Mouse (Mus musculus): Measurements from ENCODE around the gene Gjc2.

Gene Gjc2

DNA sequence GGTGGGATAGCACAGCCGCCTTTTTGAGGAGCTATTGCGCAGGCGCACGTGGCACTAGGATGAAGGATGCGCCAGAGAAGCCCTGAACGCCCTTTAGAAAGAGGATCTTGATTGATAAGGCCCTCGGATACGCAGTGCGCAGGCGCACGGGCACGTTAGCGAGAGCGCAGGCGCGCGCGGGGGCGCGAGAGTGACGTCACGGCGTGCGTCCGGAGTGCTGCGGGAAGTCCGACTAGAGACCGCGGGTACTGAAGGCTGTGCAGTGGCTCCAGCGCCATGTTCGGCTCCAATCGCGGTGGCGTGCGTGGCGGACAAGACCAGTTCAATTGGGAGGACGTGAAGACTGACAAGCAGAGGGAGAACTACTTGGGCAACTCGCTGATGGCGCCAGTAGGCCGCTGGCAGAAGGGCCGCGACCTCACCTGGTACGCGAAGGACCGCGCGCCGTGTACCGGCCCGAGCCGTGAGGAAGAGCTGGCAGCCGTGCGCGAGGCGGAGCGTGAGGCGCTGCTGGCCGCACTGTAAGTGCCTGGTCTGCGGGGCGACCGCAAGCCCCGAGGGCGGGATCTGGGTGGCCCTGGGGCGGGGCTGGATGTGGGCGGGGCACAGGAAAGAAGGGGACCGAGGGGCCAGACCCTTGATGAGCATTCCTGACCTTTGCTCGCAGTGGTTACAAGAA is 25.3 kb upstream of the Gjc2 start, which contains the start of gene 2310033P09Rik:
TSS of gene 2310033P09Rik (plus strand) at position 169 of the 679 bp plus-strand sequence.
- peak; percentile 88 for DNase-seq (ENCODE audit: low spot score)

DNA sequence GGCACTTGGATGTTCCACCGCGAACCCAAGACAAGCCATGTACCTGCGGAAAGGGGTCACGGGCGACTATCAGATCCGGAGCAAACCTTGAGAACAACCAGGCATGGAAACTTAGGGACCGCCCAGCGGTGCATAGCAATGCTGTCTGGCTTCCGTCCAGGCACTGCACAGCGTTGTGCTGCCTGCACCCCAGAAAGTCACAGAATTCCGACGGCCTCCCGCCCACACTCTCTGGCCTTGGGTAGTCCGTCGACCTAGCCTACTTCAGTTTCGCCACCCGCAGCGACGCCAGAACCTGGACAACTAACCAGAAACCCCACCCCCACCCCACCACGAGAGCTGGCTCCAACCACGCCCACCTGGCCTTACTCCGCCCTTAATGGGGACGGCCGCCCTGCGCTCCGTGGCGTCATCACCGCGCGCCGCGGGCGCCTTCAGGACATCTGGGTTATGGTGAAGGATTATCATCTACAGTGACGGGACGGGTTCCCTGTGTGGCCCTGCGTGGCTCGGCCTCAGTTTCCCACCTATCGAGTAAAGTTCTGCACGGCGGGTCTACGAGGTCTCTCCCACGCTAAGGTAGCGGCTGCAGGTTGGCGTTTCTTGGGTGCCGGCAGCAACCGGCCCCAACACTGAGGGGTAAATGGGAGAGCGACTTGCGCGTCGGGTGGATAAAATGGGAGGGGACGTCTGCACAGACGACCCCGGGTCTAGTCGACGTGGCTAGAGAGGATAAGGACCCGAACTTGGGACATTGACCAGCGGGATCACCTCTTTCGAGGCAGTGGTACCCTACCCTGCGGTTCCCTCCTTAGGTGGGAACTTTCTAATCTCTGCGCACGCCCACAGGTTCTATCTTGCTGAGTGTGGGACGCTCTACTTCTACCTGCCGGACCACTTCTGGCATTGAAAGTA is 19.3 kb upstream of the Gjc2 start, which contains the start of gene Mrpl55:
TSS of gene Mrpl55 (plus strand) at position 406 of the 915 bp plus-strand sequence.
- no peak for DNase-seq (ENCODE audit: low spot score)

DNA sequence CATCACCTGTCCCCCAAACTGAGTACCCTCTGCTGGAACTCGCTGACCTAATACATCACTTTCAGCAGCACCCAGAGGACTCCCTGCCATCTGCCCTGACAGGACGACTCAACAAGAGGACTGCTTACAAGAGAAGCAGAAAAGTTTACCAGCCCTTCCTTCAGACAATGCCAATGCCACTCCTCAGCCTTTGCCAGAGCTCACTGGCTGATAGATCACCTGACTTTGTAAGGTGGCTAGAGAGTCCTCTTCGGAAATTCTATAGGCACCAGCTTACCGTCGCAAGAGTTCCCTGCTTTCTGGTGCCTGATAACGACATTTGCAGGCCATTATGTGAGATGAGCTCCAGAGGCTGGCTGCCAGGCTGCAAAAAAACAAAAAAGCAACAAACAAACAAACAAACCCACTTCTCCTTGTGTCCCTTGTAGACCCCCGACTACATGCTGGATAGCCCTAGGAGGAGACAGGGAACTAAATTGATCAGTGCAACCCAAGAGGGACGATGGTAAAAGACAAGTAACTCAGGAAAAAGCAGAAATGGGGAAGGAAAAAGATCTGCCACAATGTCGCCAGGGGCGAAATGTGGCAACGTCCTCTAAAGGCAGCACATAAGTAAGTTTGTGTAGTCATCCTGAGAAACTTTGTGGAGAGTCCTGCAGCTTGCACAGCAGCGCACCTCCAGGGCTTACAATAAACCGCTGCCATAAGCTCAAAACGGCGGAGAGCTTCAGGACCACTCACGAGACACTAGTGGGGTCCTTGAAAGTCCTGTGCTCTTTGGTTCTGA is 18.4 kb upstream of the Gjc2 start:
- no peak for DNase-seq (ENCODE audit: low spot score)

DNA sequence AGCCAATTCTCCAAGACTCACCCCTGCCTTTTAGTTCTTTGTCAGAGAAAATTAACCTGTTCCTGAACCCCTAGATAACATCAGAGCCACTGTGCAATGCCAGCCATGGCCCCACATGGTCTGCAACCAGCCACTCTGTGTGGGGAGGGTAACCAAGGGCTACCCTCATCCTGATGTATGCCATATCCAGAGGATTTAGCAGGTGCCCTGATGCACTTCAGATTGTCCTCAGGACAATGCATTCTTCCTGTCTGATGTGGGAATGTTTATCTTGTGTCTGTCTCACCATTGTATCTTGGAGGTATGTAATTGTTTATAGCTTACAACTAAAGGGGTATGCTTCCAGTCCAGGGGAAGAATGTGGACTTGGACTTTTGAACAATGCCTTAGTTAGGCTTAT is 13.2 kb upstream of the Gjc2 start:
- no peak for DNase-seq (ENCODE audit: low spot score)

DNA sequence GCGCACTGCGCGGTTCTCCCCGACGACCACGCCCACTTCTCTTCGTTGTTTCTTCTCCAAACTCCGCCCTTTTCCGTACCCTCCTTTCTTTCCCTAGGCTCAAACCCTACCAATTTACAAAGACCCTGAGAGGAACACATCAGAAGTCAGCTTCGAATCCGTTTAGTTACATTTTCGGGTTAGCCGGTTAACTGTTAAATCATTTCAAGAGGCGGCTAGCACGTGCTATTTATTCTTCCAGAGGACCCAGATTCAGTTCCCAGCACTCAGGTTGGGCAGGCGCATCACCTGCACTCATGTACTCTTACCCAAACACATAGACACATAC is 9.0 kb upstream of the Gjc2 start, which contains the start of gene Guk1:
TSS of gene Guk1 (minus strand) at position 154 of the 328 bp plus-strand sequence.
- no peak for DNase-seq (ENCODE audit: low spot score)

DNA sequence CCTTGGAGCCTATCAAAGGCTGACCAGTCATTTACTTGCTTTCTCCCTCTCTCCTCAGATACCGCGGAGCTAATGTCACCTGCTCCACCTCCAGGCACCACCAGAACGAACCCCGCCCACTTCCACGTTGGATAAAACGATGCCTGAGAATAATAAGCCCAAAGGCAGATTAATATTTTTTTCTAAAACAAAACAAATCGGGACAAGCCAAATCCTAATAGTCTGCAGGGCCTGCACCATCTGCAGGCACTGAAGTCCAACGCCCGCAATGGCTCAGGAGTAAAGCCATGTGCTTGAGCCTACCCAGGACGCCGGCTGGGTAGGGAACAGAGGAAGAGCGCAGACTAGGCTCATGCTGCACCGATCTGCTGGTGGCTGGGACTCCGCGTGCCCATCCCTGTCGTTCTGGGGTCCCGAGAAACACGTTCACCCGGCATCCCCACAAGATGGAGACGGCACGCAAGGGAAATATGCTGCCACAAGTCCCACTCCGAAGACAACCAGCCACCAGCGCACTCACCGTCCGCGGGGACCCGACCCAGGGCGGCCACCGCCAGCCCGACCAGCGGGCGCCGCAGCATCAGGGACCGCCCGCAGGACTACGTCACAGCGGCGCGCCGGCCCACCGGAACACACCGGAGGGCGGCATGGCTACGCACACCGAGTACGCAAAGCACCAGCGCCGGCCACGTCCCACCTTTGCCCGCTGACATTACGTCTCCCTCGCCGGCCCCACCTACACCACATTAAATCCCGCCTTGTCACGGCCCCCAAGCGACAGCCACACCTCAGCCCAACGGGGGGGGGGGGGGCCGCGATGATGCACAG is 8.4 kb upstream of the Gjc2 start:
- DNase-seq (ENCODE audit: low spot score) = peak; percentile 71

DNA sequence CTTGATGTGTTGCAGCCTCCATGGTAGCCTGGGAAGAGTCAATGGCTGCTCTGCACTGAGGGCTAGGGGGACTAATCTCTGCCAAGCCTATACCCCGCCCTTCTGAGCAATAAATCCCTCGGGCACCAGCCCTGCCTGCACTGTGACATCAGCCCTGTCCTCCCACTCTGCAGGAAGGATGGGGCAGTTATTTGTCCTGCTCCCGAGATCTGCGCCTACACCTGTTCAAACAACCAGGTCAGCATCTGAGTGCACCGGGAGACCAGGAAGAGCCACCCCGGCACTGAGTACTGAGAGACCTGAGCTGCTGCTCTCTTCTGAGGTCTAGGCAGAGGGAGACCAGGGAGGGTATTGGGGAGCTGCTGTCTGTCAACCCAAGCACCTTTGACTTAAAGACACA is 4.7 kb upstream of the Gjc2 start:
- no peak for DNase-seq (ENCODE audit: low spot score)

DNA sequence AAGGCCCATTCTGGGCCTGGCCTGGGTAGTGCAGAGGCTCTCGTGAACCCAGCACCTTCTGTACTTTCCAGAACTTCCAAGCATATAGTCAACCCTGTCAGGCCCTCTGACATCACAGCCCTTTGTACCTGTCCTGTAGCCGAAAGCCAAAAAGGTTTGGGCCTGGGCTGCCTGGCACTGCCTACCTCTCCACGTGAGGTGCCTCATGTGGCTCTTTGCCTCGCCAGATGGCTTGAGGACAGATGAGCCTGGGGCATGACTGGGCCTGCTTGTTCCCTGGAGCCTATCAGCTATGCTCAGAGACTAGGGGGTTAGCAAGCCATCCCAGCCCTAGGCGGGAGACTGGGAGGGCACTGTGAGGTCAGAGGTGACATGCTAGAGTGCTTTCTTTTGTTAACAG is 2.5 kb upstream of the Gjc2 start:
- no peak for DNase-seq (ENCODE audit: low spot score)

DNA sequence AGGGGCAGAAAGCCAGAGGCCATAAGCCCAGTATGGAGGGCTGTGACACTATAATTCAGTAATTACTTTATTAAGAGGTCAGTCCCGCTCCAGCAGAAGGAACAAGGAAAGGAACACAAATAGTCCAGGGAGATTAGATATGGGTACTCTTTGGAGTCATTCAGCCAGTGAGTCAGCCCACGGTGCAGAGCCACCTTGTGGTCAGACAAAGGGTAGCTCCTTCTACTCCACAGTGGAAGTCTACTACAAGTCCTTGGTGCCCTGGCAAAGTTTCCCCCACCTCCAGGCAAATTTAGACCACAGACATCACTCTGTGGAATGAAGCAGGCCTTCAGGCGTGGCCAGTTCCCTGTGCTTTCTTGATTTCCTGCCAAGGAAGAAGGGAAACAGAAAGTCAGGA is 808 bp upstream of the Gjc2 start:
- DNase-seq (ENCODE audit: low spot score) = peak; percentile 40

DNA sequence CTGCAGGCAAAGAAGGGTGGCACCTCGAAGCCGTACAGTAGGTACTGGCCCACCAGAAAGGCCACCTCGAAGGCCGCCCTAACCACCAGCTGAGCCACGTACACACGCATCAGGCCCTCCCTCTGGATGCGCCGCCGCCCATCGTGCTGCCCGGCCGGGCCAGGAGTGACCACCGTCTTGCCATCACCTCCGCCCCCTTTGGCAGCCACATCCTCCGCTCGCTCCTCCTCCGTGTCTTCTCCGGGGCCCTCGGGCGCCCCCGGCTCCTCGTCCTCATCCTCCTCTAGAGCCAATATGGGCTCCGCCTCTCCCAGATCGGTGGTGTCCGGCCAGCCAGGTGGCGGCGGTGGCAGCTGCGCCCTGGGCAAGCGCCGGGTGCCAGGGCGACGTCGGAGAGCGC is 6.1 kb downstream of the Gjc2 start:
- no peak for DNase-seq (ENCODE audit: low spot score)

DNA sequence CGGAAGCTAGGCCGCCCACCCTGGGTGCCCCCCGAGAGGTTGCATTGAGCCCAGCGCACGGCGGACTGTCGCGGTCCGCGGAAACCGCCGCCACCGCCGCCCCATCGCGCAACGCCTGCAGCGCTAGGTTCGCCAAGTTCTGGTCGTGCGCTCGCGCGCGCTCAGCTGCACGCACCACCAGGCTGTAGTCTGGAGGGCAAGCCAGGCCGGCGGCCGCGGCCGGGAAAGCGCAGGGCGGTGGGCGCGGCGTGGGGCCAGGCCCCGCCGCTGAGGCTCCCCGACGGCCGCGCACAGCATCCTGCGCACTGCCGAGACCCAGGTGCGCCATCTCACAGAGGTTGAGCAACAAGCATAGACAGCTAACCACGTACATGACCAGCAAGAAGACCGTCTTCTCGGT is 6.5 kb downstream of the Gjc2 start:
- no peak for DNase-seq (ENCODE audit: low spot score)

DNA sequence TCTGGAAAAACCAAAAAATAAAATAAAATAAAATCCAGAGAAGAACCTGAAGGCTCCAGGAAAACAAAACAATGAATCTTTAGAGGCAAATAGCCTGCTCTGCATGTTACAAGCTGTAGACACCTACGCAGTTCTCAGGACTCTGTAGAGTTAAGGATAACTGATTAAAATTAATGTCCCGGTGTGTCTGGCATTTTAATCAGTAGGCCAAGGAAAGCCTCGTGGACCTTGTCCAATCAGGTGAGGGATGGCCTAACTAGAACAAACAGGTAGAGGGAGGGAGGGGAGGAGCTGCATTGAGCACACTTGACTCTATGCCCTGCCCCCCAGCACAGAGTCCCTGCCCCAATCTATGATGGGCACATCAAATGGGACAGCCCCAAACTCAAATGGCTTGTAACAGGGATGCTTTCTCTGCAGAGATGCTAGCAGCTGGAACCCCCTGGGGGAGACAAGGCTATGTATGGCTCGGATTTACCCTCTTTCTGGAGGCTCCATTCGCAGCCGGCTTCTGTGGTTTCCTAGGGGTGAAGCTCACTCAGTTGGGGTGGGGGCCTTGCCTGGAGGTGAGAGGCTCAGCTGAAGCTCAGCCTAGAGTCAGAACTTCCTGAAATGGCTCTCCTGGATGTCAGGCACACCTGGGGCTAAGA is 8.7 kb downstream of the Gjc2 start:
- no peak for DNase-seq (ENCODE audit: low spot score)

DNA sequence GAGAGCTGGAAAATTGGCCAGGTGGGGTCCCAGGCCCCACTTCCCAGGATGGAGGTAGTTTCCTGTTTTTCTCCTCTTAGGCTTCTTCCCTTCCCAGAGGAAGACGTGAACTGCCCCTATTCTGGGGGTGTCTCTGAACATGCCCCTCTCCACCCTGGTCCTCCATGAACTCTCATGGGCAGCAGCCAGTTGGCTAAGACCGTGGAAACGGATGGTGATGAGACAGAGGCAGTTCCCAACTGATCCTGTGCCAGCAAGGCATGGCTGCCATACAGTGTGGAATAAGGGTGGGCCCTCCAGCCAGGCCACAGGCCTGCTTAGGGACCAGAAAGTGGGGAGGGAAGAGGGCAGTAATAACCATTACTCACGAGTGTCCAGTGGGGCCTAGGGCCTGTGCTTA is 12.5 kb downstream of the Gjc2 start:
- DNase-seq (ENCODE audit: low spot score) = no peak

DNA sequence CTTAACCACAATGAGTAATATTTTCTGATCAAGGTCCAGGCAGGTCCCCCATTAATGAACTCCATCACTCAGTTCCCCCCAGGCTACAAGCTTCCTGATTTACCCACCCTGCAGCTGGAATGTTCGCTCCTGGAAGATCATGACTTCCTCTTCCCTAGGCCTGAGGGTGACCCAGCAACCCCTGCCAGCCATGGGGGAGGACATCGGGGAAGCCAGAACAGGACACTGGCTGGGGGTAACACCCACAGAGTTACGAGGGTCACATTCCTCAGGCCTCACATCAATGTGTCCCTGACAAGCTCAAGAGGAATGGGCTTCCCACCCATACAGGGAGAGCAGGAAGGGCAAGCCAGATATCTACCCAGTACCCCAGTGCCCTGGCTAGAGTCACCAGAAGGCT is 13.2 kb downstream of the Gjc2 start:
- DNase-seq (ENCODE audit: low spot score) = no peak

DNA sequence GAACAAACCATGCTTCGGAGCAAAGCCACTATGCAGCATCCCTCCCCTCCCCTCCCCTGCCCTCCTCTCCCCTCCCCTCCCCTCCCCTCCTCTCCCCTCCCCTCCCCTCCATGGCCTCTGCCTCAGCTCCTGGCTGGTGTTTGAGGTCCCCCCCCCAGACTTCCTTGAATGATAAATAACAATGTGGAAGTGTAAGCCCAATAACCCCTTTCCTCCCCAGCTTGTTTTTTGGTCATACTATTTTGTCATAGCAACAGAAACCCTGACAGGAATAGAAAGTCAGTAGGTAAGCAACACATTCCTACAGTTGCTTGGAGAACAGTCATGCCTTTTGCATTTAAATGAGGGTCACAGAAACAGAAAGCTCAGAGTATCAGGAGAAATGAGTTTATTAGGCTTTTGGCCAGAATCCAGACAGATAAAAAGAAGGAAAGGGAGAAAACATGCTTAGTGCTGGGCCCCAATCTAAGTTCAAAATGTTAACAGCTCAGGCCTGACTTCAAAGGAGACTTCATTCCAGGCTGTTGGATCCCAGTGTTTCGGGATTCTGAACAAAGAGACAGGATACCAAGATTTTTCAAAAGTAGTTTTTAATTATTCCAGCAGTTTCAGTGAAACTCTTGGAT is 17.3 kb downstream of the Gjc2 start:
- DNase-seq (ENCODE audit: low spot score) = no peak

DNA sequence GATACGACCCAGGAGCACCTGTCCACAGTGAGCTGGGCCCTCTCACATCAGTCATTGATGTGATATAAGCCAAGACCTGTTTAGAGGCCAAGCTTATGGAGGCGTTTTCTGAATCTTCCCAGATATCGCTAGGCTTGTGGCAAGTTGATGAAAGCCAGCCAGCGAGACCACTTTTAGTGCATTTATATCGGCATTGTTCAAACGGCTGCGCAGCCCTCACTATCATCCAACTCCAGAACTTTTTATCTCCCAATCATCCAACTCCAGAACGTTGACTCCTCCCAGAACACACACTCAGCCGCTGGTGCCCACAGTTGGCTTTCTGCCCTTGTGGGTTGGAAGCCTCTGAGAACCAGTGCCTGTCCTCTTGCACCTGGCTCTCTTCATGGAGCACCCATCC is 18.6 kb downstream of the Gjc2 start:
- no peak for DNase-seq (ENCODE audit: low spot score)

DNA sequence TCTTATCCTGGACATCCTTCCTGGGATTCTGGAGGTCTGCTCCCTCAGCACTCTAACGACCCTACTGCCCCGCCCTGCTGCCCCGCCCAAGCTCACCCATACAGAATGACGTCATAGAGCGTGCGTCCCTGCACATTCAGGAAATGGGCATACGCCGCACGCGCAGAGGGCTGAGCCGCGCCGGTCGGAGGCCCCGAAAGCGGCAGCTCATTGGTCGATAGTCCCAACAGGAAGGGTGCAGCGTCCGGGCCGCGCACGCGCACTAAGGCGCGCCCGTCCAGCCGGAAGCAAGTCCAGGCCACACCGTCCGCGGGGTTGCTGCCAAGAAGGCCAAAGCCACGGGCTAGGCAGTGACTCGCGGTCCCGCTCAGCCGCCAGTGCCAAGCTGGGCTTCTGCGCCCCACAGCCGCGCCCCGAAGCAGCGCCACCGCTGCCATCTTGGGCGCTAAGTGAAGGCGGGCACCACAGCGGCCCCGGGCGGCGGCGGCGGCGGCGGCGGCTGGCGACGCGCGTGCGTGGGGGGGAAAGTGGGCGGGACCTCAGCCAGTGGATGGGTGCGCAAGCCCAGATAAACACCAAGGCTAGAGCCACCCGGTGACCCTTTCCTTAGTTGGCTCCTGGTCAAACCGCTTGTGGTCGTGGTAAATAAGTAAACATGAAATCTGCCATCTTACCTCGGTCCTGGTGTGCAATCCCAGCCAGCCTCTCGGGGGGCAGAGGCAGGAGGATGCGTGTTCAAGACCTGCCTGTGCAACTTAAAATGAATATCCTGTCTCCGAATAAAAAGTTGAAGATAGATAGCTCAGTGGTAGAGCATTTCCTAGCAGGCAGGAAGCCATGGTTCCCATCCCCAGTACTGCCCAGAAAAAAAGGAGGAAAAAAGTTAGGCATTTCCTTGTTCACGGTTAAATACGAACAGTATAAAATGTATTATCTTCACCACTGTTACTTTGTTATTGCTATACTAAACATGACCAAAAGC is 19.5 kb downstream of the Gjc2 start, which contains the start of gene Iba57:
TSS of gene Iba57 (minus strand) at position 485 of the 982 bp plus-strand sequence.
- peak; percentile 97 for DNase-seq (ENCODE audit: low spot score)

DNA sequence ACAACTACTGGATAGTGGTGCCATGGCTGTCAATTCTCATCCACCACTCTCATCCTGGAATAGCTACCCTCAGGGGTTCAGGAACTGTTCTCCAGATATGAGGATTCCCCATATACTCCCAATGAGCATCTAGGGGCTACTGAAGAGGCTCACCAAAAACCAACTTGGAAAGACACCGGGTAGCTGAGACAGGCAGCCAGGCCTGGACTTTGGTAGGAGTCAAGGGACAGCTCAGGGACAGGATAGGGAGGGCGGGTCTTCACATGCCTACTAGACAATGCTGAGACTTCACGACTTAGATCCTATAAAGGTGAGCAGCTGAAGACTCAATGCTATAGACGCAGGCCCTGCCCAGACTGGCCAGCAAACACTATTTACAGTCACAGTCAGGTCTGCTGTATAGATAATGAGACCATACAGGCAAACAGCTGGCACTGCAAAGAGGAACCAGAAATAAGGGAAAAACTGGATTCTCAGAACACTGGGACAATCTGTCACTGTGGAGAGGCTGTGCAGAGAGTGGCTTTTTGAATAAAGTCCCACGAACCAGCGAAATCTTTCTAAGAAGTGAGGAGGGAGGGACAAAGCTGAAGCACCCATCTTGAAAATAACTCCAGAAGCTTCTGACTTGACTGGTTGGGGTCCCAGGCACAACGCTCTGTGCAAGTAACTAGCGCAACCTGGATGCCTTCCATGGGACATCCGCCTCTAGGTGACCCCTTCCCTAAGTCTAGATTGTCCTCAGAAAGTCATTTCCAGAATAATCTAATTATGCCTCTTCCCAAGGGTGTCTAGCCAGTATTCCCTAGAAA is 20.4 kb downstream of the Gjc2 start:
- DNase-seq (ENCODE audit: low spot score) = no peak

All from layer of hippocampus, adult 9-10 months (tissue).